Mouse (Mus musculus) midbrain, embryonic 14.5 days (tissue): Measurements from ENCODE around the gene Gmppa. TPM values are rescaled to one million over a fixed set of nuclear protein-coding genes. Genes with fewer than 3 reads are reported as not detected.

Experiments used
- ATAC-seq: fragments of 200-750 bp; cut with Nextera tagmentation; 2 replicates; pipeline ENCODE4 v1.8.0; 2017; ENCODE audit warnings: moderate number of reproducible peaks, moderate library complexity; ENCODE audit not compliant: low FRiP score, low TSS enrichment
- DNase-seq: peaks from one replicate; pipeline ENCODE4 v3.0.0-alpha.2; 2015
- H3K27ac ChIP-seq: fragments of 300-500 bp; sonication (generic); replicated peaks from 2 replicates; pipeline ENCODE4 v1.5.1; 2014; ENCODE audit warnings: mild to moderate bottlenecking, low read depth, low read length, moderate library complexity
- H3K27me3 ChIP-seq: fragments of 300-500 bp; sonication (generic); 2 replicates; pipeline ENCODE4 v1.6.1; 2014; ENCODE audit warnings: low read length, control low read depth, mixed read lengths; ENCODE audit not compliant: control insufficient read depth, insufficient read depth
- H3K36me3 ChIP-seq: fragments of 300-500 bp; sonication (generic); 2 replicates; pipeline ENCODE4 v1.6.1; 2014; ENCODE audit warnings: low read length, control low read depth; ENCODE audit not compliant: control insufficient read depth, insufficient read depth
- H3K4me1 ChIP-seq: fragments of 300-500 bp; sonication (generic); 2 replicates; pipeline ENCODE4 v1.6.1; 2014; ENCODE audit warnings: mild to moderate bottlenecking, antibody characterized with exemption, low read length, control low read depth; ENCODE audit not compliant: control insufficient read depth, insufficient read depth
- H3K4me2 ChIP-seq: fragments of 300-500 bp; sonication (generic); 2 replicates; pipeline ENCODE4 v1.6.1; 2014; ENCODE audit warnings: mild to moderate bottlenecking, low read length, moderate library complexity
- H3K4me3 ChIP-seq: fragments of 300-500 bp; sonication (generic); replicated peaks from 2 replicates; pipeline ENCODE4 v1.5.1; 2014; ENCODE audit warnings: low read depth, low read length
- H3K9ac ChIP-seq: fragments of 300-500 bp; sonication (generic); replicated peaks from 2 replicates; pipeline ENCODE4 v1.6.1; 2014; ENCODE audit warnings: mild to moderate bottlenecking, low read length, moderate library complexity
- H3K9me3 ChIP-seq: fragments of 300-500 bp; sonication (generic); 2 replicates; pipeline ENCODE4 v1.6.1; 2016; ENCODE audit warnings: low read length, control low read depth, mixed read lengths; ENCODE audit not compliant: control insufficient read depth
- WGBS: fragments of 180-500 bp; shearing (Covaris S2); extraction: QIAGEN DNeasy Blood & Tissue Kit; methylation state at CpG from one replicate; pipeline ENCODE4 v1.1.7; 2014; 5-methylcytosine and 5-hydroxymethylcytosine counted together
- polyA plus RNA-seq: library from polyadenylated mRNA; unstranded; fragments of >200 nt; fragmentation: Nextera tagmentation; extraction: Ambion mirVana; gene quantifications from 2 replicates; pipeline ENCODE4 v1.2.1, GENCODE M21; 2014

Gene Gmppa
- polyA plus RNA-seq, 1 experiment from 2014 or later = 75.7 TPM

DNA sequence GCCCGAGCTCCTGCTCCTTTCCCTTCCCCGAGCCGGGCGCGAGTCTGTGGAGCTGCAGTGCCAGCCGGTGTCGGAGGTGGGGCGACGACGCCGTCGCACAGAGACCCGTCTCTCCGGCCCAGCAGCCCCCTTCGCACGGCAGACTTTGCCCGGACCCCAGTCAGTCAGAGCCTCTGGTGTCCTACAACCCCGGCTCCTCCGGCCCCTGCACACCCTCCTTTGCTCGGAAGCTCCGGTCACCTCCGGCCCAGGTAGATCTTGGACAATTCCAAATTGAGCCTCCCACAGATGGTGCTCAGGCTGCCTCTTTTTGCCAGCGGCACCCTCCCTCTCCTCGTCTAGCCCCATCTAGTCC lies 43.9 kb downstream of the Gmppa start:
- ATAC-seq = no peak
- Histone ChIP-seq H3K27me3 (peaks cover 5% of the 10 kb centered on the region; the same call in 1 of the 2 replicates), H3K9ac (peak overlapping the region; percentile 90), H3K4me2 (peak overlapping the region; percentile 86), H3K4me3 (peak overlapping the region; percentile 87), H3K9me3 (no peaks in the 10 kb centered on the region), H3K36me3 (peaks cover 47% of the 10 kb centered on the region), H3K4me1 (peaks cover 32% of the 10 kb centered on the region), H3K27ac (peak overlapping the region; percentile 89)
- WGBS = under 1% methylated on average over 24 of the region's 24 CpGs
- DNase-seq = no peak

DNA sequence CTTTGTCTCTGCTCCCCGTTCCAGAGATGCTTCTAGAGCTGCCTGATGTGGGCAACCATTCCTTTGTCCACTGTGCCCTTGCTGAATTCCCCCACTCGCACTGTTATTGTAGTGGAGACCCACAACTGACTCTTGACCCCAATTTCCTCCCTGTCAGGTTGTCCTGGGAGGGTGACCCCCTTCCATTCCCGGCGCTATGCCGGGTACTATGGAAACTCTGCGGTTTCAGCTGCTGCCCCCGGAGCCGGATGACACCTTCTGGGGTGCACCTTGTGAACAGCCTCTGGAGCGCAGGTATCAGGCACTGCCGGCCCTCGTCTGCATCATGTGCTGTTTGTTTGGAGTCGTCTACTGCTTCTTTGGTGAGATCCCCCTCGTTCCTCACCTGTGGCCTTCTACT lies 44.3 kb downstream of the Gmppa start:
- ATAC-seq = no peak
- Histone ChIP-seq H3K9me3 (no peaks in the 10 kb centered on the region), H3K9ac (peak overlapping the region; percentile 90), H3K27ac (peak overlapping the region; percentile 89), H3K4me2 (peak overlapping the region; percentile 86), H3K4me1 (peaks cover 32% of the 10 kb centered on the region), H3K27me3 (peaks cover 9% of the 10 kb centered on the region), H3K36me3 (peaks cover 47% of the 10 kb centered on the region), H3K4me3 (peak overlapping the region; percentile 87)
- peak; percentile 58 for DNase-seq
- WGBS = 16% methylated on average over 13 of the region's 13 CpGs

- H3K4me1 ChIP-seq = peaks cover 32% of the 10 kb centered on the region
- 86% methylated on average over 7 of the region's 7 CpGs for WGBS
Observed at GRCm38 (mm10) chr1:75480735-75481134, 45.0 kb downstream of the Gmppa start.

GRCm38 (mm10) chr1:75486561-75486960 lies 50.8 kb downstream of the Gmppa start:
- Histone ChIP-seq H3K4me1 (peaks cover 18% of the 10 kb centered on the region), H3K36me3 (peaks cover 50% of the 10 kb centered on the region), H3K27ac (no peak overlapping the region), H3K4me2 (peak overlapping the region; percentile 86), H3K4me3 (no peak overlapping the region), H3K9me3 (no peaks in the 10 kb centered on the region), H3K9ac (no peak overlapping the region; the same call in 1 of the 2 replicates), H3K27me3 (peaks cover 46% of the 10 kb centered on the region)
- ATAC-seq = no peak
- no peak for DNase-seq
- 6% methylated on average over 24 of the region's 24 CpGs for WGBS

More at GRCm38 (mm10) chr1:75480735-75481134, 45.0 kb downstream of the Gmppa start:
- H3K9me3 ChIP-seq = no peaks in the 10 kb centered on the region
- H3K9ac ChIP-seq = peak overlapping the region; percentile 90; the same call in 1 of the 2 replicates
- H3K4me3 ChIP-seq = peak overlapping the region; percentile 87
- no peak for DNase-seq
- no peak overlapping the region for H3K27ac ChIP-seq
- H3K27me3 ChIP-seq = peaks cover 16% of the 10 kb centered on the region
- peaks cover 47% of the 10 kb centered on the region for H3K36me3 ChIP-seq
- no peak for ATAC-seq
- H3K4me2 ChIP-seq = peak overlapping the region; percentile 86

GRCm38 (mm10) chr1:75487040-75487404 lies 51.3 kb downstream of the Gmppa start:
- Histone ChIP-seq H3K4me2 (peak overlapping the region; percentile 86), H3K4me3 (peak overlapping the region; percentile 45), H3K27ac (no peak overlapping the region), H3K36me3 (peaks cover 53% of the 10 kb centered on the region), H3K27me3 (peaks cover 46% of the 10 kb centered on the region), H3K9ac (peak overlapping the region; percentile 45; the same call in 1 of the 2 replicates), H3K4me1 (peaks cover 18% of the 10 kb centered on the region), H3K9me3 (no peaks in the 10 kb centered on the region)
- no peak for ATAC-seq
- 1% methylated on average over 13 of the region's 13 CpGs for WGBS
- DNase-seq = no peak

GRCm38 (mm10) chr1:75487405-75488161 lies 51.9 kb downstream of the Gmppa start:
- Histone ChIP-seq H3K9ac (peak overlapping the region; percentile 45; the same call in 1 of the 2 replicates), H3K27ac (no peak overlapping the region), H3K4me1 (peaks cover 18% of the 10 kb centered on the region), H3K4me3 (peak overlapping the region; percentile 45), H3K36me3 (peaks cover 50% of the 10 kb centered on the region), H3K4me2 (peak overlapping the region; percentile 86), H3K9me3 (no peaks in the 10 kb centered on the region), H3K27me3 (peaks cover 46% of the 10 kb centered on the region)
- DNase-seq (peak; percentile 84), ATAC-seq (peak; percentile 70)
- 1% methylated on average over 62 of the region's 62 CpGs for WGBS

DNA sequence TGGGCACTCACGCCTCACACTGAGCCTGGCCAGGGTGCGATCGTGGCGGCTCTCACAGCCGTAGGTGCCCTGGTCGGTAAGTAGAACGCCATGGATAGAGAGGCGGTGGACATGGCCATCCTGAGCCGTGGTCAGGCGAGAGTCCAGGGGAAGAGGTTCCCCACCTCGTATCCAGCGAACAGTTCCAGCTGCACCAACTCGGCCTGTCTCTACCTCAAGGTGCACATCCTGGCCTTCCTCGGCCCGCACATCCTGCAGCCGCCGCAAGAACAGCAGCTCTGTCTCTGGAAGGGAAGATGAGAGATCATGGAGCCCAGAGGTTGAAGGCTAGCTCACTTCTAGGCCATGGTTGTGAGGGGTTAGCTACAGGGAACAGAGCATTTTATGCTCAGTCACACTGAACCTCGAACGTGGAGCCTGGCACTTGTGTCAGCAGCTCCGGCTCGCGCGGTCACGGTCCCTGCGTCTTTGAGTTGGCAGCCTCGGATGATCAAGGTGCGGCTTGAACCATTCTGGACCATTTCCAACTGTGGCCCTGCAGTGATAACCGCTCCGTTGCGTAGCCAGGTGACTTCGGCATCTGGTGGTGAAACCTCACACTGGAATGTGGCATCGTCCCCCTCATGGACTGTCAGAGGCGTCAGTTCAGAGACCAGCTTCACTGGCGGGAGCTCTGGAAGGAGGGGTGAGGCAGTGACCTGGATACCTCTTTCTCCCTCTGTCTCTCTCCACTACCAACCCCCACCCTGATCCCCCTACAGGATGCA lies 55.2 kb downstream of the Gmppa start:
- no peak overlapping the region for H3K4me3 ChIP-seq
- H3K9me3 ChIP-seq = no peaks in the 10 kb centered on the region
- WGBS = 83% methylated on average over 34 of the region's 34 CpGs
- H3K4me2 ChIP-seq = no peak overlapping the region
- peaks cover 28% of the 10 kb centered on the region for H3K27me3 ChIP-seq
- peaks cover 16% of the 10 kb centered on the region for H3K36me3 ChIP-seq
- no peak for ATAC-seq
- no peak overlapping the region for H3K9ac ChIP-seq
- peaks cover 21% of the 10 kb centered on the region for H3K4me1 ChIP-seq
- H3K27ac ChIP-seq = no peak overlapping the region
- DNase-seq = no peak

DNA sequence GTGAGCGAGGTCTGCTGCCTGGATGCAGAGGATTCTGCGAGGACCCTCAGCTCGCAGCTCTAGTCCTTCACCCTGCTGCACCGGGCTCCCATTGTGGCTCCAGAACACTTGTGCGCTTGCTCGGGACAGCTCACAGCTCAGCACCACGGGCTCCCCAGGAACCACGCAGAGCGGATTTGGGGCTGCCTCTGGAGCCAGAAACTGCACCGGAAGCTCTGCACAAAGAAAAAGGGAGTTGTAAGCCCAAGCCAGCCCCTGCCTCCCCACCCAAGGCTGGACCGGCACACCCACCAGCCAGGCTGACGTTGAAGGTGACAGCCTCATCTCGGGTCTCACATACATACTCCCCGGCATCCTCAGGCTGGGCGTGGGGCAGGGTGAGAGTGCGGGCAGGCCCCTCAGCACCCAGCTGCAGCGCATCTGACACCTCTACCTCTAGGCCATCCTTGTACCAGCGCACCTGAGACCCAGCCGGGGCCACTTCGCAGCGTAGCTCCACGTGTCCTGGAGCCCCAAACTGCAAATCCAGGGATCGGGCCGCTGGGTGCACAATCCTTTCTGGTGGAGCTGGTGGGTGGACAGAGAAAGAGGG lies 56.9 kb downstream of the Gmppa start:
- Histone ChIP-seq H3K9me3 (no peaks in the 10 kb centered on the region), H3K27me3 (peaks cover 13% of the 10 kb centered on the region), H3K36me3 (peaks cover 12% of the 10 kb centered on the region), H3K9ac (no peak overlapping the region), H3K4me1 (0 out of 2 replicates have a peak, but pooled peaks cover 10% of the 10 kb centered on the region), H3K4me3 (no peak overlapping the region), H3K4me2 (no peak overlapping the region), H3K27ac (no peak overlapping the region)
- 39% methylated on average over 24 of the region's 24 CpGs for WGBS
- DNase-seq (no peak), ATAC-seq (no peak)
